Mouse (Mus musculus) retina, postnatal 1 day (tissue): Measurements from ENCODE around the gene Plekhm1.
"Not testable (repeated sequence)": the region's sequence is repeated elsewhere in the genome, so short reads cannot be mapped to it uniquely, and the experiment has no call there.

Experiments used
- DNase-seq: peaks from one replicate; pipeline ENCODE4 v3.0.0-alpha.2; 2012

The Plekhm1 gene

DNA sequence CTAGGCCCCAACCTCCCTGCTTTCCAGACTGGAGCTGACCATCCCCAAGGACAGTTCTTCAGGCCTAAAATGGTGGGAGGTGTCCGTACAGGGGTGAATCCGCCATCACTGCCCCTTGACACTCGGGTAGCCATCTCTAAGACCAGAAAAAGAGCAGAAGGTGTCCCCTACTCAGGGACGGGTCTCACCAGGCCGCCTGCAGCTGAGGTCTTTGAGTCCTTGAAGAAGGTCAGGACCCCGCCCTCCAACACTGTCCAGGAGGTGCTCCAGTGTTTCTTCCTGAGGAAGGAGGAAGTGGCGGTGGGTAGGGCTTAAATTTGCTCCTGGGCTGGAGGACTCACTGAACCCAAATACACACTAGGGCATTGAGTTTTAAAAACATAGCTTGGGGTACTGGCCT lies 74.4 kb downstream of the Plekhm1 start:
- DNase-seq, result no peak

GRCm38 (mm10) chr11:103337180-103337579 lies 75.3 kb downstream of the Plekhm1 start:
- no peak for DNase-seq

DNA sequence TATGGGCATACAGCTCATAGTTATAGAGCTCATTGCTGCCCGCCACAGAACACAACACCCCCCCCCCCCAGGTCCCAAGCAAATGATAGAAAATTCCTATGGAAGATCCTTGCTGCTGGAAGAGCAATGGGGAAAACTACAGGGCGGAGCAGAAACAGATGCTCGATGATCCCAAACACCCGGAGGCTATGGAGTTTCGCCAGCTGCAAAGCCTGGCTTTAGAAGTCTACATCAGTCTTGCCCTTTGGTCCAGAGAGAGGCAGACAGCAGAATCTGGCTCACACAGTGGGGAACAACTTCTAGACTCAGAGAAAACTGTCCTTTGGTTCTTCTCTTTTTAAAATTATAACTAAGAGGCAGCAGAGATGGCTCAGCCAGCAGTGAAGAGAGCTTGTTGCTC lies 76.9 kb downstream of the Plekhm1 start:
- no peak for DNase-seq

DNA sequence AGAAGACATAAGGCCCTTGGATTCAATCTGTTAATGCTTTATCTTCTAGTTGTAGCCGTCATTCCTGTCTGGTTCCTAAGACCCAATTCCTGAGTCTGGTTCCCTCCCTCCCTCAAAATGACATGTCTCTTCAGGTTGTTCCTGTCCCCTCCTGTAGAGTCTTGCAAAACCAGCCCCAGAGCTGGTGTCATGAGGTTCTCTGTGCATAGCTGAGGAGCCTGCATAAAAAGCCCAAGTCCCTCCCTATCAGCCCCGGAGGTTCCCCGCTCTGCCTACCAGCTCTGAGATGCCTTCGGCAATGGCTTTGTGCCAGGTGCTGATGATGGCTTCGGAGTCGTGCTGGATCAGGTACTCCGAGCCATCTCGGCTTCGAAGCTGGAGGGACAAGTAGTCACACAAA lies 77.6 kb downstream of the Plekhm1 start:
- no peak for DNase-seq

GRCm38 (mm10) chr11:103333719-103334398 lies 78.6 kb downstream of the Plekhm1 start:
- peak; percentile 77 for DNase-seq

DNA sequence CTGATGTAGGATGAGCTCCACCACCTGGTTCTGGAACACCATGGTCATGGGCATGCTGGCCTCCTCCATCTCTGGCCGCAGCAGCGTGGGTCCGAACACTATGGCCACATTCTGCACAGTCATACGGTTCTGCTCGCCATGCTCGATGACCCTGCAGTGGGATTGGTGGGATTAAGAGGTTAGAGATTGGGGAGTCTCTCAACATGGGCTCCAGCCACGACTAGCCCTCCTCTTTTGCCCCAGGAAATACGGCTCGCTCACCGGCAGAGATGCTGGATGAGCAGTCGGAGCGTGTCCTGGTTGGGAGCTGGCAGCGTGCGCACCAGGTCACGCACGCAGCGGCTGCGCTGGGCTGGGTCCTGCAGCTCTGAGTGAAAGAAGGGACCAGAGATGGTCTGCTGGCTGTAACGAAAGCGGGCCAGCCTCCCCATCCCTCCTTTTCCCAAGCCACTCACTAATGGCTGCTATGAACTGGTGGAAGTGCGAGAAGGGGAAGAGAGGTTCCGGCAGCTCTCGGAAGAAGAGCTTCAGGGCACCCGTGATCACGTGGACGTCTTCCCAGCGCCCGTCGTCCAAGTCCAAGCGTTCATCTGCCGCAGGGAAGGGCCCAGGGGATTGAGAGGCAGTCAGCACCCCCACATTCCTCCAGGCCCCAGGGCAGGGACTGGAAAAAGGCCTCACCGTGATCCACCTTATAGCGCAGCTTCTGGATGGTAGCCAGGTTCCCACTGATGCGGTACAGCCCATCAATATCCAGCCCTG lies 79.4 kb downstream of the Plekhm1 start:
- DNase-seq, result peak; percentile 48

GRCm38 (mm10) chr11:103332186-103332889 lies 80.1 kb downstream of the Plekhm1 start:
- peak; percentile 96 for DNase-seq

GRCm38 (mm10) chr11:103331502-103332185 lies 80.8 kb downstream of the Plekhm1 start:
- DNase-seq, result no peak

DNA sequence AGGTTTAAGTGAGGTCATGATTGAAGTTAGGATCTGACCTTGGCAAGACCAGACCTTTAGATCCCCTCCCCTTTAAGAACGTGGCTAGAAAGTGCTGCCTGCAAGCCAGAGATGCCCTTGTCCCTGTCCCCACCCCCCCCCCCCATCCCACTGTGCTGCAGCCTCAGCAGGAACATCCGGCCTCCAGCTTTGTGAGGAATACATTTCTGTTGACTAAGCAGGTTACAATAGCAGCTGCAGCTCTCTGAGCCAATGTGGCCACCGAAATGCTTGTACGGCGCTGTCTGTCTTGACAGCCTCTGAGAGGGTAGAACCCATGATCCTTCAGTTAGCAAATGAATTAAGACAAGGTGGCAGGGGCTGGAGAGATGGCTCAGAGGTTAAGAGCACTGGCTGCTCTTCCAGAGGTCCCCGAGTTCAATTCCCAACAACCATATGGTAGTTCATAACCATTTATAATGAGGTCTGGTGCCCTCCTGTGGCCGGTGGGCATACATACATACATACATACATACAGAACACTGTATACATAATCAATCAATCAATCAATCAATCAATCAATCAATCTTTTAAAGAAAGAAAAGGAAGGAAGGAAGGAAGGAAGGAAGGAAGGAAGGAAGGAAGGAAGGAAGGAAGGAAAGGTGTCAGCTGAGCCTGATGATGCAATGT lies 81.7 kb downstream of the Plekhm1 start:
- DNase-seq, result no peak

DNA sequence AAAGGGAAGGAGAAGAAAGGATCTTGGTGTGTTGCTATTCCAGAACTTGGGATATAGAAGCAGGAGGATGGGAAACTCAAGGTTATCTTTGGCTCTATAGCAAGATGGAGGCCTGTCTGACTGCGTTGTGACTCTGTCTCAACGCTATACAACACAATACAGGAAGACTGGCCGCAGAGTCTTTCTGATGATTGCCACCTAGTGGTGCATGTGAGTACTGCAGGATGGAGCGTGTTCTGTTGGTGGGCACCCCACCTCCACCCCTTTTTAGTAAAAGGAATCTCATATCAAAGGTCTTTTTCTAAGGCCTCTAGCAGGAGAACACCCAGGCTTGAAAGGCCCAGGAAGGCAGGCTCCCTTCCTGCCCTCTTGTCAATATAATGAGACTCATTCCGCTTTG lies 85.5 kb downstream of the Plekhm1 start:
- DNase-seq, result peak; percentile 83

GRCm38 (mm10) chr11:103325172-103325571 lies 87.3 kb downstream of the Plekhm1 start:
- DNase-seq, result peak; percentile 83

GRCm38 (mm10) chr11:103324723-103325122 lies 87.8 kb downstream of the Plekhm1 start:
- no peak for DNase-seq

DNA sequence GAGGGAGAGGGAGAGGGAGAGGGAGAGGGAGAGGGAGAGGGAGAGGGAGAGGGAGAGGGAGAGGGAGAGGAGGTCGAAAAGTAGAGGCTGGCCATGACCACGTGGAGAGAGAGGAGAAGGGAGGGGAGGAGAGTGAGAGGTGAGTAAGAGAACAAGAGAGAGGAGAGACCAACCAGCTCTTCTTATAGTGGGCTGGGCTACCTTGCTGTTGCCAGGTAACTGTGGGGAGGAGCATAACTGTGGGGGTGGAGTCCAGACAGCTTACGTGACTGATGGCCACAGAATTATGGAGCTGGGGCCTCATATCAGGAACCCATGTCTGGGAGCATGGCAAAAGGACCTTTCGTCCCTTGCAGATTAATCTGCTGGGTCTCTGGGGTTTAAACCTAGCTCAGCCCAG lies 89.7 kb downstream of the Plekhm1 start:
- DNase-seq, result not testable (repeated sequence)

- no peak for DNase-seq
These were observed 91.8 kb downstream of the Plekhm1 start for GRCm38 (mm10) chr11:103320646-103321045.

DNA sequence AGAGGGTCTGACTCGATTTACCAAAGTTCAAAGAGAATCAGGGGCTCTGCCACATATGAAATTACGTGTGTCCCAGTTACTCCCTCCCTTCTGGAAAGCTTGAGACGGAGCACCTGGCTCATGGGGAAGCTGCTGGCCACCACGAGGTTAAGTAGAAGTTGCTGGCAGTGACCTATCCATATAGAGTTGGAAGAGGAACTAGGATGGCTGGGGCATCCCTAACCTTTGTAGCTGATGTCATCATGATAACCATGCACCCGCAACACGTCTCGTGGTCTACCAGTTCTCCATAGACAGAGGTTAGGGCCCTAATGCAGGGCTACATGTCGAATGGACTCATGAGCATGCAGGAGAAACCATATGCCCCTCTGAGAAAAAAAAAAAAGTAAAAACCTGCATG lies 92.3 kb downstream of the Plekhm1 start:
- no peak for DNase-seq

GRCm38 (mm10) chr11:103318042-103318441 lies 94.4 kb downstream of the Plekhm1 start:
- DNase-seq, result no peak

DNA sequence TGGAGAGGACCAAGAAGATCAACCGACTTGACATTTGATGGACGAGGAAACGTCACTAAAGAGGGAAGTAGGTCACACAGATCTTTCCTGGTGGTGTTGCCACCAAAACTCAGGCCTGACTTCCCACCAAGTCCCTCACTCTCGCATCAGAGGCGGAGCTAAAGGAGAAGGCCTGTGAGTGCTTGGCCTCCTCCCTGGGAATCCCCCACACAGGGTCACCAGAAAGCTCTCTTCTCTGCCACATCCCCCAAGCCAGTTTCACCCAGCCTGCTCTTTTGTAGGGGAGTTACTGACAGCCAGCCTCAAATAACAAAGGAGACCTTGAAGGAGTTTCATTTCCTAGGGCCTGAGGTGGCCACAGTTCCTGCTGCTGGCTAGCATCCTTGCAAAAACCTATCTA lies 97.1 kb downstream of the Plekhm1 start:
- DNase-seq, result no peak

DNA sequence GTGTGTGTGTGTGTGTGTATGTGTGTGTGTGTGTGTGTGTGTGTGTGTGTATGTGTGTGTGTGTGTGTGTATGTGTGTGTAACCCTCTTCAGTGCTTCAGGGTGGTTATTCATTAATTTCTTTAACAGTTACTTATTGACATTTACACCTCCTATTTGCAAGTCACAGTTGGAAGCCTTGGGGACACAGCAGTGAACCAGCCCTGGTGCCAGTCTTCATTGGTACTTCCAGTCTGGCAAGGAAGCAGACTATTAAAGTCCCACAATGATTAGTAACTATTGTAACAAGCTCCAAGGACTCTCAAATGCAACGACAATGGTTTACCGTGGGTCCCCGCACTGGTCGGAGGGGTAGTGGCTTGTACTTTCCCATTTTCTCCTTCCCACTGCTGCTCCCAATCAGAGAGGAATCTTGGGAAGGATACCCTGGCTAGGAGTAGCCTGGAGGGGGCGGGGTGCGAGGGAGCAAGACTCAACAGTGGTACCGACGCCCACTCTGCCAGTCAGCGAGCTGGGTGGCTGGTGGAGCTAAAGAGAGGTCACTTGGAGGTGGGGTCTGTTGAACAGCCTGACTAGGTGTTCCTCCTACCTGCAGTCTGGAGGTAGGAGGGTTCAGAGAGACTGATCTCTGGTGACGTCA lies 97.6 kb downstream of the Plekhm1 start:
- DNase-seq, result no peak
